Mouse (Mus musculus): ENCODE measurements around the gene Rab31. TPM values are rescaled to one million over a fixed set of nuclear protein-coding genes. Genes with fewer than 3 reads are reported as not detected.

The Rab31 gene
- 2.9 TPM for total RNA-seq (2023)

DNA sequence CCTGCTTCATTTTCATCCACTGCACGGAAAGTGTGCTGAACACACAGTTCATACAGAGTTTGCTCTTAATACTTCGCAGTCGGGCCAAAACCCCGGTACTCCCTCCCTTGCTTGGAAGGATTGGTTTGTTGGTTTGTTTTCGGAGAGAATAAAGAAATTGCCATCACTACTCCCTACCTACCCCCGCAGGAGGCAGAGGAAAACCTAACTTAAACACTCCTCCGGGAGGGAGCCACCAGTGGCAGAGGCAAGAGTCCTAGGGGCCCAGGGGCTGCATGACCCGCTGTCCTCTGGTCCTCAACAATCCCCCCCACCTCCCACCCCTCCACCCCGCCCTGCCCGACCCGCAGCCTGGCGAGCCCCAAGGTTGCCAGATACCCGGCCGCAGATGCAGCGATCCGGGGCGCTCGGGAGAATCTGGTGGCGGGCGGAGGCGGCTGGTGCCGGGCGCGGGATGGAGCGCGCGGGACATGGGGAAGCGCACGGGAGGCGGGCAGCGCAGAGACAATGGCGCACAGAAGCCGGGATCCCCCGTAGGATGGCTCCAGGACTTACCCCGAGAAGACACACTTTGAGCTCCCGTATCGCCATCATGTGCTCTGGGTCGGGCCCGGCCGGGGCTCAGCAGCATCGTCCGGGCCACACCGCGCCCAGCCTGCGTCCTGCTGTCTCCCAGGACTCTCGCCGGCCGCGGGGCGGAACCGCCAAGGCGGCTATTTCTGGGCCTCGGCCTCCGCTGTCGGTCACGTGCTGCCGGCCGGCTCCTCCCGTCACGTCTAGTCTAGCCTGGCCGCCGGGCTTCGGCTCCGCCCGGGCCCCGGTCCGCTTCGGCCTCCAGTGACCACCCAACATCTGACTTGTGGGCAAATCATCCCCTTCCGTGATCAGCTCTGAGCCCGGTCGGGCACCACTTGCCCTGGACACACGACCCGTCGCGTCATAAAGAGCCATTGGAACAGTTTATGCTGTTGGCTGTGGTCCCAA lies at the start of gene Rab31:
Rab31 (minus strand) TSS at position 802 of the 984 bp plus-strand sequence.

GRCm38 (mm10) chr17:65782551-65783141 lies 10.1 kb upstream of the Rab31 start, which contains the start of gene Ppp4r1:
Gene Ppp4r1 (plus strand): TSS chr17:65782573.

DNA sequence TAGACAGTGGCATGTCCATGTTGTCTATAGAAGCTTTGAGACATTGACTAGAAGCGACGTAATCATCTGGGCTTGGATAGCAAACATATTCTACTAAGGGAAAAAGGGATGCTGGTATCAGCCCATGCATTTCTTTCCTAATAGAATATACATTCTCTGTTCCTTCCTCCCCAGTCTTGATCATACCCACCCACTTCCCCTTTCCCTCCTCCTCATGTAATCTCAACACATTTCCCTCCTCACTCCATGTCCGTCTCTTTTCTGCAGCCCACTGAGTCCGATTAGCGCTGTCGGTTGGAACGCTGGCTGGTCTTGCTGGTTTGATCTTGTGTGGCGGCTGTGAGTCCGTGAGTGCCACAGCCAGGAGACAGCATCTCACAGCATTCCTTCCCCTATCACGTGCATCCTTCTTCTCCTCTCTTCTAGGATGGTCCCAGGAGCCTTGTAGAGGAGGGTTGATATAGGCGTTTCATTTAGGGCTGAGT lies 130.8 kb downstream of the Rab31 start, which contains the start of gene Txndc2:
Txndc2 (minus strand) TSS at position 435 of the 485 bp plus-strand sequence.

GRCm38 (mm10) chr17:65613463-65614412 lies 158.8 kb downstream of the Rab31 start, which contains the start of gene Vapa:
Gene Vapa (minus strand): TSS chr17:65613555.

Other genes starting within 250 kb of the Rab31 start
- not detected for gene Tmem232, start 232.0 kb downstream of the Rab31 start, total RNA-seq (2023)
- 77.6 TPM for gene Vapa, start 159.2 kb downstream of the Rab31 start, total RNA-seq (2023)
- gene Txndc2, start 130.6 kb downstream of the Rab31 start, total RNA-seq (2023): not detected
- gene Ppp4r1, start 9.8 kb upstream of the Rab31 start, total RNA-seq (2023): 54.5 TPM
- 29.7 TPM for gene Ralbp1, start 113.0 kb upstream of the Rab31 start, total RNA-seq (2023)
- 20.5 TPM for gene Twsg1, start 178.5 kb upstream of the Rab31 start, total RNA-seq (2023)

Measured in CD4-positive naive resting alpha-beta T cell, adult 76 days (primary cell).